7 mouse cellular contexts compared by ENCODE assay signal in the genomic region with DNA sequence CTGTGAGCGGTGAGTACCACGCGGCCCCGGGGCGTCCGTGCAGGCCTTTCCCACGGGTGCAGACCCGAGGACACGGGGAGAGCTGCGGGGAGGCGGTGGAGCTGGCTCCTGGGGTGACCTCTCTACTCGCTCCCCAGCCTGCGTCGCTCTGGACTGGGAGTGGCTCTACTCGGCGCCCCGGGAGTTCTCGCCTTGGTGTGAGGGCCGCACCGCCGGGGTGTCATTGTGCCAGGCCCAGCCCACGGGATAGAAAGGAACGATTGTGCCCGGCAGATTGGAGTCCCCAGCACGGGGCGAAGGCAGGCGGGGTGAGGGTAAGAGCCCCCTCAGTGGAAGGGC. TPM values are rescaled to one million over a fixed set of nuclear protein-coding genes. Genes with fewer than 3 reads are reported as not detected.
DNase-seq lines count a peak whose midpoint lies in the region; ATAC-seq and TF ChIP-seq lines count a peak whose summit lies in the region.

No protein-coding gene starts in this region.

- TF ChIP-seq CTCF in lung, postnatal 0 days (IDR thresholded peaks at IDR 0.05) = 0 out of 2 replicates have a peak, but pooled peaks have one; percentile 3

- H3K4me2 ChIP-seq in lung, postnatal 0 days (replicated peaks; ENCODE audit: low read depth, low read length) = peak overlapping the region; percentile 89
- peak overlapping the region; percentile 64 for H3K4me2 ChIP-seq in forebrain, embryonic 11.5 days (ENCODE audit: low read depth, low read length, severe bottlenecking)
- H3K4me2 ChIP-seq in limb, embryonic 14.5 days (replicated peaks; ENCODE audit: low read depth, low read length, severe bottlenecking) = peak overlapping the region; percentile 81
- peak overlapping the region; percentile 73 for H3K4me2 ChIP-seq in stomach, embryonic 15.5 days

- no peak for ATAC-seq in lung, postnatal 0 days
- ATAC-seq in forebrain, embryonic 11.5 days (replicated peaks; ENCODE audit: low FRiP score) = no peak
- ATAC-seq in limb, embryonic 14.5 days (ENCODE audit: low FRiP score, low read depth) = no peak; the same call in 1 of the 2 replicates
- peak; percentile 63 for ATAC-seq in stomach, embryonic 15.5 days (ENCODE audit: insufficient read depth, low FRiP score, low read depth)

- no peak for DNase-seq in lung, postnatal 0 days (ENCODE audit: low spot score)
- no peak for DNase-seq in lung, postnatal 25 days (ENCODE audit: low spot score)
- DNase-seq in forebrain, embryonic 11.5 days (ENCODE audit: low spot score) = no peak
- no peak for DNase-seq in limb, embryonic 14.5 days (ENCODE audit: low spot score)
- no peak for DNase-seq in frontal cortex, postnatal 25 days (ENCODE audit: low spot score in 2 of 2)
- DNase-seq in gastrocnemius, postnatal 4 days (ENCODE audit: low spot score in 2 of 2) = no peak

- H3K4me1 ChIP-seq in lung, postnatal 0 days (ENCODE audit: insufficient read depth, low read depth, low read length) = peaks cover 19% of the 10 kb centered on the region; the same call in 1 of the 2 replicates
- peaks cover 7% of the 10 kb centered on the region; the same call in 1 of the 2 replicates for H3K4me1 ChIP-seq in forebrain, embryonic 11.5 days (replicated peaks; ENCODE audit: control insufficient read depth, insufficient read depth, low read length)
- peaks cover 17% of the 10 kb centered on the region for H3K4me1 ChIP-seq in limb, embryonic 14.5 days (ENCODE audit: control insufficient read depth, insufficient read depth, low read length)
- H3K4me1 ChIP-seq in stomach, embryonic 15.5 days = peaks cover 12% of the 10 kb centered on the region; the same call in 1 of the 2 replicates

- WGBS in lung, postnatal 0 days = 2% methylated on average over 25 of the region's 27 CpGs
- 0% methylated on average over 27 of the region's 27 CpGs for WGBS in forebrain, embryonic 11.5 days
- WGBS in limb, embryonic 14.5 days = 0% methylated on average over 21 of the region's 27 CpGs
- WGBS in stomach, embryonic 15.5 days = 0% methylated on average over 21 of the region's 27 CpGs

- H3K9me3 ChIP-seq in lung, postnatal 0 days (ENCODE audit: low read length) = no peaks in the 10 kb centered on the region
- H3K9me3 ChIP-seq in forebrain, embryonic 11.5 days (ENCODE audit: control insufficient read depth, low read length) = no peaks in the 10 kb centered on the region
- H3K9me3 ChIP-seq in limb, embryonic 14.5 days (ENCODE audit: control insufficient read depth, low read length) = no peaks in the 10 kb centered on the region
- no peaks in the 10 kb centered on the region for H3K9me3 ChIP-seq in stomach, embryonic 15.5 days

- TF ChIP-seq POLR2A in limb, embryonic 14.5 days (IDR thresholded peaks at IDR 0.05; ENCODE audit: borderline replicate concordance, extremely low read depth, insufficient read depth, insufficient read length) = no peak

- peak overlapping the region; percentile 73 for H3K4me3 ChIP-seq in lung, postnatal 0 days (ENCODE audit: low read depth, low read length)
- peak overlapping the region; percentile 64 for H3K4me3 ChIP-seq in forebrain, embryonic 11.5 days (ENCODE audit: low read depth, low read length)
- peak overlapping the region; percentile 71 for H3K4me3 ChIP-seq in limb, embryonic 14.5 days (replicated peaks; ENCODE audit: low read length)
- peak overlapping the region; percentile 83 for H3K4me3 ChIP-seq in stomach, embryonic 15.5 days (replicated peaks)

- H3K27me3 ChIP-seq in lung, postnatal 0 days (replicated peaks; ENCODE audit: insufficient read depth, low read length) = no peaks in the 10 kb centered on the region
- H3K27me3 ChIP-seq in forebrain, embryonic 11.5 days (ENCODE audit: control insufficient read depth, insufficient read depth, low read length) = no peaks in the 10 kb centered on the region
- H3K27me3 ChIP-seq in limb, embryonic 14.5 days (ENCODE audit: control insufficient read depth, insufficient read depth, low read length) = no peaks in the 10 kb centered on the region
- H3K27me3 ChIP-seq in stomach, embryonic 15.5 days (replicated peaks) = no peaks in the 10 kb centered on the region

- H3K36me3 ChIP-seq in lung, postnatal 0 days (ENCODE audit: insufficient read depth, low read length) = no peaks in the 10 kb centered on the region
- H3K36me3 ChIP-seq in forebrain, embryonic 11.5 days (ENCODE audit: control insufficient read depth, insufficient read depth, low read length) = no peaks in the 10 kb centered on the region
- H3K36me3 ChIP-seq in limb, embryonic 14.5 days (ENCODE audit: control insufficient read depth, insufficient read depth, low read length) = no peaks in the 10 kb centered on the region; the same call in 1 of the 2 replicates
- H3K36me3 ChIP-seq in stomach, embryonic 15.5 days = no peaks in the 10 kb centered on the region

- peak overlapping the region; percentile 89 for H3K27ac ChIP-seq in lung, postnatal 0 days (ENCODE audit: low read length)
- H3K27ac ChIP-seq in forebrain, embryonic 11.5 days (ENCODE audit: low read depth, low read length) = no peak overlapping the region
- peak overlapping the region; percentile 69 for H3K27ac ChIP-seq in limb, embryonic 14.5 days (replicated peaks; ENCODE audit: low read depth, low read length)
- peak overlapping the region; percentile 97 for H3K27ac ChIP-seq in stomach, embryonic 15.5 days

- peak overlapping the region; percentile 84 for H3K9ac ChIP-seq in lung, postnatal 0 days (replicated peaks; ENCODE audit: low read depth)
- H3K9ac ChIP-seq in forebrain, embryonic 11.5 days (ENCODE audit: low read length) = peak overlapping the region; percentile 72
- H3K9ac ChIP-seq in limb, embryonic 14.5 days (ENCODE audit: low read depth, low read length, severe bottlenecking) = peak overlapping the region; percentile 81
- H3K9ac ChIP-seq in stomach, embryonic 15.5 days = peak overlapping the region; percentile 63

- no peak for TF ChIP-seq EP300 in lung, postnatal 0 days (IDR thresholded peaks at IDR 0.05)

RNA-seq across cellular contexts. Expression of gene Aco1, which starts 0.6 kb away (rescaled TPM):
- polyA plus RNA-seq in lung, postnatal 0 days (2015; fragmentation: Nextera tagmentation; extraction: Ambion mirVana) = 38.0 and 46.0 TPM in 2 replicates
- polyA plus RNA-seq in forebrain, embryonic 11.5 days (2014; fragmentation: Nextera tagmentation; extraction: Ambion mirVana) = 63.8 and 66.8 TPM in 2 replicates
- polyA plus RNA-seq in limb, embryonic 14.5 days (2012; rRNA removed) = 41.9 and 43.7 TPM in 2 replicates
- 45.9 and 46.8 TPM in 2 replicates for polyA plus RNA-seq in limb, embryonic 14.5 days (2014; fragmentation: Nextera tagmentation; extraction: Ambion mirVana)
- 55.0 and 64.9 TPM in 2 replicates for polyA plus RNA-seq in stomach, embryonic 15.5 days (2015; fragmentation: Nextera tagmentation; extraction: Ambion mirVana)
- 10 to 100 TPM; 37.8 to 42.7 TPM for total RNA-seq in gastrocnemius, postnatal 4 days (2021)
